Mouse (Mus musculus) megakaryocyte progenitor cell, adult 5-6 weeks (primary cell): ENCODE measurements around the gene N4bp3. TPM values are rescaled to one million over a fixed set of nuclear protein-coding genes. Genes with fewer than 3 reads are reported as not detected.
"Not testable (repeated sequence)": the region's sequence is repeated elsewhere in the genome, so short reads cannot be mapped to it uniquely, and the experiment has no call there.

ENCODE experiments used
- ATAC-seq: replicated peaks from 2 replicates; pipeline ENCODE4 v1.8.0; 2016; ENCODE audit warnings: mild to moderate bottlenecking, moderate TSS enrichment, inconsistent platforms; ENCODE audit not compliant: poor library complexity
- total RNA-seq, 2 experiments: library from RNA; stranded (forward) in 1 of 2; stranded (reverse) in 1 of 2; fragments of 157-497, 149-512 nt in 1 of 2; fragments of 200-1000 nt in 1 of 2; gene quantifications; 2 replicates each; pipeline versions ENCODE4 v1.2.3 to v1.2.4; 2015 to 2017

The N4bp3 gene
- total RNA-seq (2015) (0.10 and 0.44 TPM in 2 replicates), total RNA-seq (2017) (0.46 and 0.78 TPM in 2 replicates)

GRCm38 (mm10) chr11:51650691-51651515, at the start of gene N4bp3, which contains the start of gene D930048N14Rik:
Gene N4bp3 (minus strand): TSS chr11:51650842.
Gene D930048N14Rik (plus strand): TSS chr11:51650954.
- ATAC-seq, result peak; percentile 52

GRCm38 (mm10) chr11:51694984-51695383, 44.3 kb upstream of the N4bp3 start:
- no peak for ATAC-seq

- not testable (repeated sequence) for ATAC-seq
Measured at GRCm38 (mm10) chr11:51690597-51690996, 40.0 kb upstream of the N4bp3 start.

- ATAC-seq, result no peak
Measured at GRCm38 (mm10) chr11:51689343-51689742, 38.7 kb upstream of the N4bp3 start.

GRCm38 (mm10) chr11:51688330-51689328, 38.0 kb upstream of the N4bp3 start, which contains the start of gene 0610009B22Rik:
Gene 0610009B22Rik (minus strand): TSS chr11:51688874.
- ATAC-seq, result peak; percentile 94

- no peak for ATAC-seq
Measured at GRCm38 (mm10) chr11:51681976-51682374, 31.3 kb upstream of the N4bp3 start.

GRCm38 (mm10) chr11:51681324-51681975, 30.8 kb upstream of the N4bp3 start:
- ATAC-seq, result peak; percentile 91

- ATAC-seq, result no peak
Measured at GRCm38 (mm10) chr11:51679466-51679865, 28.8 kb upstream of the N4bp3 start.

GRCm38 (mm10) chr11:51677737-51678418, 27.2 kb upstream of the N4bp3 start:
- ATAC-seq, result peak; percentile 60

- no peak for ATAC-seq
Measured at GRCm38 (mm10) chr11:51675386-51675785, 24.7 kb upstream of the N4bp3 start.

- ATAC-seq, result no peak
Measured at GRCm38 (mm10) chr11:51673291-51673690, 22.6 kb upstream of the N4bp3 start.

- peak; percentile 60; the same call in 1 of the 2 replicates for ATAC-seq
Measured at GRCm38 (mm10) chr11:51671376-51671775, 20.7 kb upstream of the N4bp3 start.

GRCm38 (mm10) chr11:51670846-51671245, 20.2 kb upstream of the N4bp3 start:
- no peak for ATAC-seq

- ATAC-seq, result not testable (repeated sequence)
Measured at GRCm38 (mm10) chr11:51664747-51665146, 14.1 kb upstream of the N4bp3 start.

GRCm38 (mm10) chr11:51662632-51663031, 12.0 kb upstream of the N4bp3 start:
- ATAC-seq, result no peak

- no peak for ATAC-seq
Measured at GRCm38 (mm10) chr11:51661867-51662365, 11.3 kb upstream of the N4bp3 start.

GRCm38 (mm10) chr11:51658705-51659104, 8.1 kb upstream of the N4bp3 start:
- ATAC-seq, result peak; percentile 95

GRCm38 (mm10) chr11:51658291-51658690, 7.6 kb upstream of the N4bp3 start:
- ATAC-seq, result no peak

- no peak for ATAC-seq
Measured at GRCm38 (mm10) chr11:51656798-51657521, 6.3 kb upstream of the N4bp3 start.
